Mouse (Mus musculus) midbrain, embryonic 10.5 days (tissue): ENCODE measurements at regions not wholly inside any gene's neighbourhood (a gene's known extent, or its start where the extent isn't known, plus 50 kb on each side); places are given as distances from the start of the nearest gene placed in this dataset.

Experiments
- DNase-seq: peaks from one replicate; pipeline ENCODE4 v3.0.0-alpha.2; 2017; ENCODE audit warnings: low spot score
- H3K27ac ChIP-seq: fragments of 300-500 bp; sonication (generic); replicated peaks from 2 replicates; pipeline ENCODE4 v1.5.1; 2016; ENCODE audit warnings: mild to moderate bottlenecking
- H3K27me3 ChIP-seq: fragments of 300-500 bp; sonication (generic); 2 replicates; pipeline ENCODE4 v1.6.1; 2016; ENCODE audit warnings: low read depth, mild to moderate bottlenecking; ENCODE audit not compliant: poor library complexity, severe bottlenecking
- H3K36me3 ChIP-seq: fragments of 300-500 bp; sonication (generic); 2 replicates; pipeline ENCODE4 v1.6.1; 2016; ENCODE audit warnings: mild to moderate bottlenecking, moderate library complexity
- H3K4me1 ChIP-seq: fragments of 300-500 bp; sonication (generic); 2 replicates; pipeline ENCODE4 v1.6.1; 2016
- H3K4me3 ChIP-seq: fragments of 300-500 bp; sonication (generic); 2 replicates; pipeline ENCODE4 v1.5.1; 2016; ENCODE audit warnings: mild to moderate bottlenecking, moderate library complexity
- H3K9me3 ChIP-seq: fragments of 300-500 bp; sonication (generic); replicated peaks from 2 replicates; pipeline ENCODE4 v1.6.1; 2016; ENCODE audit warnings: mild to moderate bottlenecking
- WGBS: fragments of 180-500 bp; shearing (Covaris S2); methylation state at CpG from one replicate; pipeline ENCODE4 v1.1.7; 2016; 5-methylcytosine and 5-hydroxymethylcytosine counted together

- no peak overlapping the region for H3K4me3 ChIP-seq
- H3K27ac ChIP-seq, result no peak overlapping the region
- no peaks in the 10 kb centered on the region for H3K27me3 ChIP-seq
- no peak for DNase-seq
- no peaks in the 10 kb centered on the region for H3K36me3 ChIP-seq
- no peaks in the 10 kb centered on the region for H3K9me3 ChIP-seq
- 94% methylated on average over 6 of the region's 6 CpGs for WGBS
- peaks cover 22% of the 10 kb centered on the region for H3K4me1 ChIP-seq
Observed at GRCm38 (mm10) chr11:88778326-88778725, 60.0 kb upstream of the Msi2 start.

DNA sequence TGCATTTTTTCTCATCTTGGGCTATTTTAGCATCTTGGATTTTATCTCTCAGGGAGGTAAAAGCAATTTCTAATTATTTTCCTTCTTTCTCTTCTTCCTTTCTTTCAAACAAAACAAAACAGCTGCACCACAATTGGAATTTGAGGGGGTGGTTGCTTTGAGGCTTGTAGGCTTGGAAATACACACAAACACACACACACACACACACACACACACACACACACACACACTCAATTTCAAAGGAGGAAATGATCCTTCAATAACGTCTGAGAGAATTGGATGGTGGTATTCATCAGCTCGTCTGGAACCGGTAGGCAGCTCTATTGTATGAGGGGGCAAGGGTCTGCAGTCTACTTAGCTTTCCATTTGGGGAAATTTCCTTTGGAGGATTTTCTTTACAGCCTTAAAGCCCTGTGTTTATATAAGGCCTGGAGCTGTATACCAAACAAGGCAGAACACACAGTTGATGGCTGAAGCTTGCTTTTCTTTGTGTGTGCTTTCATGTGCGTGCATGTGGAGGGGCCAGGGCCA lies 56.2 kb upstream of the Msi2 start:
- WGBS, result 41% methylated on average over 4 of the region's 4 CpGs

GRCm38 (mm10) chr11:88773961-88774360 lies 55.6 kb upstream of the Msi2 start:
- no peak overlapping the region for H3K4me3 ChIP-seq
- H3K27ac ChIP-seq, result peak overlapping the region; percentile 75
- 72% methylated on average over 6 of the region's 6 CpGs for WGBS
- H3K4me1 ChIP-seq, result peaks cover 41% of the 10 kb centered on the region
- peak; percentile 25 for DNase-seq
- no peaks in the 10 kb centered on the region for H3K36me3 ChIP-seq
- no peaks in the 10 kb centered on the region for H3K9me3 ChIP-seq
- H3K27me3 ChIP-seq, result no peaks in the 10 kb centered on the region

More for the DNA sequence above, 56.2 kb upstream of the Msi2 start:
- Histone ChIP-seq H3K9me3 (no peaks in the 10 kb centered on the region), H3K27me3 (no peaks in the 10 kb centered on the region), H3K36me3 (no peaks in the 10 kb centered on the region), H3K4me3 (no peak overlapping the region), H3K27ac (peak overlapping the region; percentile 75), H3K4me1 (peaks cover 41% of the 10 kb centered on the region)
- peak; percentile 33 for DNase-seq

DNA sequence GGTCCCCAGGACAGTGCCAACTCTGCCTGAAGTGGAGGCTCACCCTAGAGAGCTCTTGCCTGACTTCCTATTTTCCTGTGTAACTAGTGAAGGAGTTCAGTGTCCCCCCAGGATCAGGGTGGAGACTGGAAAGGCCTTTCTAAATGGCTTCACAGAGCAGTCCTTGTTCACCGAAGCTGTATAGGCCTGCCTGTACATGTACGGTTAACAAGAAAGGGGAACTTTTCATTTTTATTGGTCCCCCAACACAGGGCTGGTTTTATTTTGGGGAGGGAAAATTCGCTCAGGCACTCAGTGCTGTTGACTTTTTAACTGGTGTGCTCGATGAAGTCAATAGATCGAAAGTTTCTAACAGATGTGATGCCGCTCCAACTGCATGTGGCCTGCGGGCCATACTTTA lies 52.1 kb upstream of the Msi2 start:
- H3K36me3 ChIP-seq, result no peaks in the 10 kb centered on the region
- no peak overlapping the region for H3K4me3 ChIP-seq
- no peaks in the 10 kb centered on the region for H3K27me3 ChIP-seq
- DNase-seq, result no peak
- no peaks in the 10 kb centered on the region for H3K9me3 ChIP-seq
- peak overlapping the region; percentile 63 for H3K27ac ChIP-seq
- 93% methylated on average over 7 of the region's 7 CpGs for WGBS
- H3K4me1 ChIP-seq, result peaks cover 43% of the 10 kb centered on the region
